Mouse (Mus musculus): ENCODE measurements around the gene Prickle2.

Gene Prickle2

DNA sequence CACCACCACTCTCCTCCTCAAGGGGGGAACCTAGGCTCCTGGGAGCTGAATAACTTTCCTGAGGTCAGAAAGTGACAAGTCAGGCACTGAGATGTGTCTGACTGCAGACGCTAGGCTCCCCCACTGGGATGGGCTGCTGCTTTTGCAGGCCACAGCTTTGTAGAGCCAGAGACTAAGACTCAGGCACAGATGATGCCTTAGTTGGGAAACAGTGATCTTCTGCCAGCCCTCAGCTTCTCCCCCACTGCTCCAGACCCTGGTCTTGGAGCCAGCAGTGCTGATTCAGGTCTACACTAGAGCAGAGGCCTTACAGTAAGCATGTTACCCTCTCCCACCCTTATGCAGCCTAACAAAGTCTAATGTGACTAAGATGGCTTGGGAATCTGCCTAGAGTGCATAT lies 254.5 kb downstream of the Prickle2 start:
- DNase-seq (ENCODE audit: low read depth, low spot score) = no peak

DNA sequence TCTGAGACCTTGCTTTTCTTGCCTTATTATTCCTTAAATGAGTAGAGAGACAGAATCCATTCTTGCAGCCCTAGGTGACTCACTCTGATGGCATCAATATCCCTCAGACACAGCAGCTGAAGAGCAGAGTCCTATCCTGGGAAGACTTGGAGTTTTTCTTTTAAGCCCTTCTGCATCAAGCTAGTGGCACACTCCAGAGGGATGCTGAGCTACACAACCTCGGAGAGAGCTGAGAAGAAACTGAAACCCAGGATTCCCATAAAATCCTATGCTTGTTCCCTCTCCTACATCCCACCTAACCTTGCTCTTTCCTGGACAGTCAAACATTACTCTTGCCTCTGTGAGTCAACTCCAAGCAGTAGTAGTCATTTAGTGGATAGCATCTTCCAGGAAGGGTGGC lies 256.0 kb downstream of the Prickle2 start:
- DNase-seq (ENCODE audit: low read depth, low spot score) = no peak

DNA sequence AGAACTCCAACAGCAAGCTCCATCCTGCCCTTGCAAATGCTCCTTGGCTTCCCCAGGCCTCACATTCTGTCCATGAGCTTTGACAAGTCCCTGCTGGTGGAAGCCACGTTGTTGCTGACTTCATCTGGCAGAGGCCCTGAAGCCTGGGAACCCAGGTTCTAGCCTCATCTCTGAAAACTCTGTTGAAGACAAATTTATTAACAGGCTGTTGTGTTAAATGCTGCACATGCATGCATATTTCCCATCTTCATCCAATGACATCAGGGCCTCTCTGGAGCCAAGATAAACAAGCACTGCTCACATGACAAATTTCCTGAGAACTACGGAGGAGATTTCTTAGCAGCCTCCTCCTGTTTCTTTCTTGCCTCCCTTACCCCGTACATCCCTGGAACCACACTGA lies 259.3 kb downstream of the Prickle2 start:
- DNase-seq (ENCODE audit: low read depth, low spot score) = no peak

DNA sequence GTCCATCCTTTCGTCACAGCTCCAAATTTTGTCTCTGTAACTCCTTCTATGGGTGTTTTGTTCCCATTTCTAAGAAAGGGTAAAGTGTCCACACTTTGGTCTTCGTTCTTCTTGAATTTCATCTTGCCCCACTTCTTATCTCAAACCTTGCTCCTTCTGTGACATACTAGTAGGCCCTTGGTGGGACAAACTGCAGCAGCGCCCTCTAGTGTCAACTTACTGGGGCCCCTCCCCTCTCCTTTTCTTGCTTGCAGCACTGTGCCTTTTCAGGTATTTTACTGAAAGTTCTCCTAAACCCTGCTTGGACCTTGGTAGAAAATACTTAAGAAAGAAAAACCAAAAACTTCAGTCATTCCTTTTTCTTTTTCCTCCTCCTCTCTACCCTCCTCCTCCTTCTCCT lies 264.8 kb downstream of the Prickle2 start:
- no peak for DNase-seq (ENCODE audit: low read depth, low spot score)

- DNase-seq (ENCODE audit: low read depth, low spot score) = no peak
These were observed 265.7 kb downstream of the Prickle2 start for GRCm38 (mm10) chr6:92440251-92440650.

GRCm38 (mm10) chr6:92432146-92432545 lies 273.8 kb downstream of the Prickle2 start:
- DNase-seq (ENCODE audit: low read depth, low spot score) = no peak

GRCm38 (mm10) chr6:92427406-92428171 lies 278.4 kb downstream of the Prickle2 start:
- DNase-seq (ENCODE audit: low read depth, low spot score) = no peak

GRCm38 (mm10) chr6:92425901-92426300 lies 280.1 kb downstream of the Prickle2 start:
- DNase-seq (ENCODE audit: low read depth, low spot score) = no peak

DNA sequence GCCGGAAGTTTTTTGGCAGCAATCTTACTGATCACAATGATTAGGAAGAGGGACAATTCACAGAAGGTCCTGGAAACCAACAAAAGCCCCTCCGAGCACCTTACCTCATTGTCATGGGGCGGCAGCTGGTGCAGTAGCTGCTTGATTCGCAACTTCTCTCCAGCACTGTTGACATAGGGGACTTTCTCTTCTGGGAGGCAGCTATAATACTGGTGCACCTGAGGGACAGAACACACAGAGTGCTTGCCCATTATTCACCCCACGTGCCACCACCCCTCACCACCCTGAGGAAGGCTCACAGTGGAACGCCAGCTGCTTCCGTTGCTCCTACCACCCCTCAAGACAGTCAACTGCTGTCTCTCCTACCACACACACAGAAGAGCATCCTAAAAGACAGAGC lies 280.5 kb downstream of the Prickle2 start:
- DNase-seq (ENCODE audit: low read depth, low spot score) = no peak

- DNase-seq (ENCODE audit: low read depth, low spot score) = no peak
These were observed 281.0 kb downstream of the Prickle2 start for GRCm38 (mm10) chr6:92424991-92425390.

GRCm38 (mm10) chr6:92422286-92422685 lies 283.7 kb downstream of the Prickle2 start:
- no peak for DNase-seq (ENCODE audit: low read depth, low spot score)

DNA sequence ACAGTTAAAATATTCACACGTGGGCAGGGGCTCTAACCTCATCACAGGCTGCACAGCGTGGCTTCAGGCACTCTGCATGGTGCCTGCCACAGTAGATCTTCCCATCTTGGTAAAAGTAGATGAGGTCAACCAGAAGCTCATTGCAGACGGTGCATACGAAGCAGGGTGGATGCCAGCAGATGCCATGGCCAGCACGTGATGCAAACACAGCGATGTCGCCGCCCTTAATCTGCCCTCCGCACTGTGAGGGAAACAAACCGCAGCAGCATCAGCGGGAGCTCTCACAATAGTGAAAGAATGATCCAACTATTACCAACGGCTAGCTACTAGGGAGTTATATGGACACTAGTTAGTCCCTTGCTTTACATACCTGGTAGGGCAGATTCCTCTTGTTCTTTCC lies 285.8 kb downstream of the Prickle2 start:
- no peak for DNase-seq (ENCODE audit: low read depth, low spot score)

DNA sequence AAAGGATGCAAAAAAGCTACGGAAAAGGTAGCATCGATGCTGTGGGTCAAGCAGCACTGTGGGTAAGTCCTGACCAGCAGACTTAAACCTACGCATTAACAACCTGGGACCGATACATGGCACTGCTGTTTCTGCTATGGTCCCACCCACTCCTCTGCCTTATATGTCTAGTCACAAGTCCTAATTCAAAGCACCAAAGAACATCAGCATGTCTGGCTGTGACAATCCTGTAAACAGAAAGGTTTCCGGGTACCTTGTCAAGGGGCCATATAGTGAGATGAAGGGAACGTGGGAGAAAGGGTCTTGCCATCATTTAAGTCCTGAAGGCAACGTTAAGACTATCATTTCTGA lies 290.6 kb downstream of the Prickle2 start:
- no peak for DNase-seq (ENCODE audit: low read depth, low spot score)

GRCm38 (mm10) chr6:92414478-92415404 lies 291.2 kb downstream of the Prickle2 start:
- no peak for DNase-seq (ENCODE audit: low read depth, low spot score)

DNA sequence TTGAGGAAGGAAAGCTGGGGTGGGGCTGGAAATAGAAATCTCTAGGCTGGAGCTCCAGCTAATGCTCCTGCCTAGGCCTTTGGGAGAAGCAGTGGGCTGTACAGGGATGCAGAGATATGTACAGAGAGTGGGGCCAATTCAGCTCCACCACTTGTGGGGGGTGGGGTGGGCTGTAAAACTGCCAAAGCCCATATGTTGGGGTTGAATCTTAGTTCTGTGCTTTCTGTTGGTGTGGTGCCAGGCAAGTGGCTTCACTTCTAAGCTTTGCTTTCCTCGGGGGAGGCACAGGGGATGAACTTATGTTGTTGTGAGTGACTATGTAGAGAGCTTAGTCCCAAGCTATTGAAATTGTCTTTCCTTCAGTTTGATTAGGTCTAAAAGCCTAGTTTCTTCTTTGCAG lies 292.0 kb downstream of the Prickle2 start:
- no peak for DNase-seq (ENCODE audit: low read depth, low spot score)

- no peak for DNase-seq (ENCODE audit: low read depth, low spot score)
These were observed 296.2 kb downstream of the Prickle2 start for GRCm38 (mm10) chr6:92409788-92410187.

DNA sequence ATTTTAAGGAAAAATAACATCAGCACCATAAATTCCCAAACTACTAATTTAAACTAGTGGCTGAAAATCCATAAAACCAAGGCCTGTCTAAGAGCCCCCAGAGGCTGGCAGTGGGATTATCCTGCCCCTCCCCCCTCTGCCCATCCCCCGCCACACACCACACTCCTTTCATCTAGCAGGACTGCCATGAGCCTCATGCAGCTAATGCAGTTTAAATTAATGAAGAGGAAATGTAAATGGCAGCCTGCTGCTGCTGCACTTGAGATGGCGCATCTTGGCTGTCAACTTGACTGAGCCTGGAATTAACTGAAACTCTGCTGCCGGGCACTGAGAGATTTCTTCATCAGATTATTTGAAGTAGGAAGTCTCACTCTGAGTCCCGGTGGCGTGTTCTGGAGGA lies 298.7 kb downstream of the Prickle2 start:
- no peak for DNase-seq (ENCODE audit: low read depth, low spot score)

GRCm38 (mm10) chr6:92405571-92405970 lies 300.4 kb downstream of the Prickle2 start:
- no peak for DNase-seq (ENCODE audit: low read depth, low spot score)

GRCm38 (mm10) chr6:92397876-92398275 lies 308.1 kb downstream of the Prickle2 start:
- no peak for DNase-seq (ENCODE audit: low read depth, low spot score)

DNA sequence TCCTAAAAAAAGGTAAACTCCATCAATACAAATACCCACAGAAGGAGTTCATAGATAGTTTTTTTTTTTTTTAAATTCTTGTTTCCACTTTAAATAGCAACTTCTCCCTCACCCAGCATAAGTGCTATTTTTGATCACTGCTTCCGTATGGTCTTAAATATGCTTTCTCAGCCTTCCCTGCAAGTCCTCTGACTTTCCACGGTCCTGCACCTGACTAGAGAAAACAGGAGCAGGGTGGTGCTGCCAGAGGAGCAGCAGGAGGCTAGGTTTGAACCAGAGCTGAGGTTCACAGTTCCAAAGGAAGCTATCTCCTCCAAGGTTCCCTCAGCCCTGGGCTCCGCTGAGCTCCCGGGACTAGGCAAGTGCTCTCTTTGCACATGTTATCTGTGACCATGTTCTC lies 310.4 kb downstream of the Prickle2 start:
- DNase-seq (ENCODE audit: low read depth, low spot score) = no peak

DNA sequence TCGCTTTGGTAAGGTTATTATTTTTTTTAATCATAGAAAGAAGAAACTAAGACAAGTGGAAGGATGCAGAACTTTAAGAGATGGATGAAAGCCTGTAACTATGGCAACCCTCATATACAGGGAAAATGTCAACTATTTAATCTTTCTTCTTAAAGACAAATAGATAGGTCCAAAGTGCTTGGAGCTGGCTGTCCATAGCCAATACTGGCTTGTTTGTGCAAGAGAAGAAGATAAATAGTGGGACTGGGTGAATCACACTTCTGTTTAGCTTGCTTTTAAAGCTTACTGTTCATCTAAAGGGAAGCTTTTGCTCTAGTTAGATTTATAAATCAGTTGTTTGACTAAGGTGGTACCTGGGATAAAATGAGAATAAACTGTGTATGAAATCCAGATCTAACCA lies 310.8 kb downstream of the Prickle2 start:
- DNase-seq (ENCODE audit: low read depth, low spot score) = no peak

DNA sequence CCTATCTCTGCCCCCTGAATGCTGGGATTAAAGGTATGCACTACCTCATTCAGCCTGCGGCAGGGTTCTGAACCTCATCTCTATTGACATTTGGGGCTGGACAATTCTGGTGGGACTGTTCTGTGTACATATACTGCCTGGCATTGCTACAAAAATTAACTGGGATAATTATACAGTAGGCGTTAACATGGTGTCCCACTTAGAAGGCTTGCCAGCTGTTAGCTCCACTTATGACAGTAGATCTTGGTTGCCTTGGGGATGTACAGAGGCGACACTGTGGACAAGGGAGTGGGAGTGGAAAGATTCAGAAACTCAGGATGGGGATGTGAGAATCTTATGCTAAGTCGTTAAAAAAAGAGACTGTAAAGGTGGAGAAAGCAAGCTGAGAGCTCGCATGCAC lies 311.3 kb downstream of the Prickle2 start:
- no peak for DNase-seq (ENCODE audit: low read depth, low spot score)

DNA sequence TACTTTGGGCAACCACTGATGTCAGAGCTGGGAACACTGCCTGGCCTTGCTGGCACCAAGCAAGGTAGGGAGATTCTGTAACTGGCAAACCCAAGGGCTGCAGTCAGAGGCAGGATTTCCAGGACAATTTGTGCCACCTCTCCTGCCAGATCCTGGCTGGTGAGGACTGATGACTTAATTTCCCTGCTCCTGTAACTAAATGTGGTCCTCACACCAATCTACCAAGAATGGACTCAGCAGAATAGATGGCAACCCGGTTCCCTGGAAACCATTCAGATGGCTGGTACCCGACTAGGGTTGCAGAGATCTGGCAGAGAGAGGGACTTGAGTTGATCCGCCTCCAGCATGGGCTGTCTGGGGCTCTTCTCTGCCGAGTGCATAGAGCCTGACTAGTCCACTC lies 315.6 kb downstream of the Prickle2 start:
- no peak for DNase-seq (ENCODE audit: low read depth, low spot score)
